Mouse (Mus musculus) common myeloid progenitor, adult 5-6 weeks (primary cell): ENCODE measurements at regions not wholly inside any gene's neighbourhood (a gene's known extent, or its start where the extent isn't known, plus 50 kb on each side); places are given as distances from the start of the nearest gene placed in this dataset.

ENCODE experiments used
- ATAC-seq: replicated peaks from 2 replicates; pipeline ENCODE4 v1.8.0; 2016; ENCODE audit warnings: low read depth, mild to moderate bottlenecking, moderate TSS enrichment, inconsistent platforms; ENCODE audit not compliant: poor library complexity, severe bottlenecking

GRCm38 (mm10) chr5:50126594-50126993, 67.8 kb upstream of the Adgra3 start:
- ATAC-seq, result no peak

- peak; percentile 42; the same call in 1 of the 2 replicates for ATAC-seq
These were observed 67.4 kb upstream of the Adgra3 start for GRCm38 (mm10) chr5:50126177-50126576.

- no peak for ATAC-seq
These were observed 66.9 kb upstream of the Adgra3 start for GRCm38 (mm10) chr5:50125676-50126075.

GRCm38 (mm10) chr5:50122829-50123241, 64.0 kb upstream of the Adgra3 start:
- ATAC-seq, result no peak

- no peak for ATAC-seq
These were observed 61.1 kb upstream of the Adgra3 start for GRCm38 (mm10) chr5:50119860-50120259.
